Mouse (Mus musculus) macrophage (primary cell): ENCODE results near the gene Tfpi2. TPM values are rescaled to one million over a fixed set of nuclear protein-coding genes. Genes with fewer than 3 reads are reported as not detected.

Source experiments
- H3K27ac ChIP-seq: fragments of 350-480 bp; formaldehyde crosslinking; 2 replicates; pipeline ENCODE4 v1.9.0; 2021
- H3K36me3 ChIP-seq: fragments of 350-480 bp; formaldehyde crosslinking; 2 replicates; pipeline ENCODE4 v1.9.0; 2021; ENCODE audit errors: inconsistent target
- H3K4me3 ChIP-seq: fragments of 350-480 bp; formaldehyde crosslinking; 2 replicates; pipeline ENCODE4 v1.9.0; 2021; ENCODE audit errors: inconsistent target
- H3K79me2 ChIP-seq: fragments of 350-480 bp; formaldehyde crosslinking; 2 replicates; pipeline ENCODE4 v1.9.0; 2021; ENCODE audit errors: inconsistent target
- WGBS: methylation state at CpG from one replicate; pipeline ENCODE4 v1.1.7; 2026; ENCODE audit warnings: inconsistent platforms; ENCODE audit not compliant: missing documents; 5-methylcytosine and 5-hydroxymethylcytosine counted together
- polyA plus RNA-seq: library from polyadenylated mRNA; stranded (reverse); fragments of 250-400 nt; gene quantifications from 3 replicates; pipeline ENCODE4 v1.2.4, GENCODE M21; 2018; ENCODE audit warnings: inconsistent platforms

Gene Tfpi2
- polyA plus RNA-seq, 1 experiment from 2014 or later: not detected

GRCm38 (mm10) chr6:3967676-3968626 lies 20.8 kb downstream of the Tfpi2 start:
- no peaks in the 10 kb centered on the region for H3K36me3 ChIP-seq
- WGBS: 22% methylated on average over 31 of the region's 31 CpGs
- H3K4me3 ChIP-seq: peak overlapping the region; percentile 3; the same call in 1 of the 2 replicates
- H3K79me2 ChIP-seq: no peaks in the 10 kb centered on the region
- no peak overlapping the region for H3K27ac ChIP-seq

- 84% methylated on average over 4 of the region's 4 CpGs for WGBS
- no peak overlapping the region for H3K27ac ChIP-seq
- no peak overlapping the region for H3K4me3 ChIP-seq
- no peaks in the 10 kb centered on the region for H3K79me2 ChIP-seq
- no peaks in the 10 kb centered on the region for H3K36me3 ChIP-seq
Observed at GRCm38 (mm10) chr6:3954969-3955368, 33.8 kb downstream of the Tfpi2 start.

- Histone ChIP-seq H3K4me3 (no peak overlapping the region), H3K27ac (no peak overlapping the region), H3K79me2 (no peaks in the 10 kb centered on the region), H3K36me3 (no peaks in the 10 kb centered on the region)
- WGBS: 91% methylated on average over 1 of the region's 1 CpGs
Observed at GRCm38 (mm10) chr6:3936140-3936714, 52.5 kb downstream of the Tfpi2 start.

GRCm38 (mm10) chr6:3935606-3936005 lies 53.1 kb downstream of the Tfpi2 start:
- H3K4me3 ChIP-seq: no peak overlapping the region
- WGBS: 82% methylated on average over 2 of the region's 2 CpGs
- no peaks in the 10 kb centered on the region for H3K79me2 ChIP-seq
- no peak overlapping the region for H3K27ac ChIP-seq
- H3K36me3 ChIP-seq: no peaks in the 10 kb centered on the region

- Histone ChIP-seq H3K36me3 (no peaks in the 10 kb centered on the region), H3K79me2 (no peaks in the 10 kb centered on the region), H3K27ac (no peak overlapping the region), H3K4me3 (no peak overlapping the region)
- WGBS: 78% methylated on average over 2 of the region's 2 CpGs
Observed at GRCm38 (mm10) chr6:3935048-3935447, 53.7 kb downstream of the Tfpi2 start.

GRCm38 (mm10) chr6:3926140-3926539 lies 62.6 kb downstream of the Tfpi2 start:
- no peaks in the 10 kb centered on the region for H3K36me3 ChIP-seq
- H3K4me3 ChIP-seq: no peak overlapping the region
- H3K27ac ChIP-seq: no peak overlapping the region
- WGBS: 11% methylated on average over 4 of the region's 4 CpGs
- no peaks in the 10 kb centered on the region for H3K79me2 ChIP-seq

- Histone ChIP-seq H3K79me2 (no peaks in the 10 kb centered on the region), H3K27ac (no peak overlapping the region), H3K36me3 (no peaks in the 10 kb centered on the region), H3K4me3 (no peak overlapping the region)
- 88% methylated on average over 4 of the region's 4 CpGs for WGBS
Observed at GRCm38 (mm10) chr6:3922870-3923269, 65.8 kb downstream of the Tfpi2 start.

GRCm38 (mm10) chr6:3916015-3916414 lies 72.7 kb downstream of the Tfpi2 start:
- Histone ChIP-seq H3K36me3 (no peaks in the 10 kb centered on the region), H3K79me2 (no peaks in the 10 kb centered on the region), H3K27ac (no peak overlapping the region), H3K4me3 (no peak overlapping the region)
- WGBS: 8% methylated on average over 7 of the region's 7 CpGs

Other genes with a start within 250 kb of the Tfpi2 start
- not detected in 3 replicates for gene Calcr, start 224.2 kb downstream of the Tfpi2 start, polyA plus RNA-seq
- gene Gngt1, start 4.9 kb upstream of the Tfpi2 start, polyA plus RNA-seq: not detected in 3 replicates
- 9.7 to 19.8 TPM (median 15.0 TPM) in 3 replicates for gene Gng11, start 15.0 kb upstream of the Tfpi2 start, polyA plus RNA-seq
- gene Bet1, start 98.1 kb upstream of the Tfpi2 start, polyA plus RNA-seq: 35.6 to 38.7 TPM (median 38.4 TPM) in 3 replicates